Mouse (Mus musculus) brain, embryonic 18.5 days (tissue): Measurements from ENCODE around the gene Nt5c3b.

Source experiments
- DNase-seq: peaks from one replicate; pipeline ENCODE4 v3.0.0-alpha.2; 2012; ENCODE audit warnings: low read depth, low spot score

Nt5c3b gene

GRCm38 (mm10) chr11:100428612-100429199, 12.9 kb downstream of the Nt5c3b start:
- DNase-seq, result no peak

GRCm38 (mm10) chr11:100426820-100427219, 14.8 kb downstream of the Nt5c3b start:
- DNase-seq, result no peak

GRCm38 (mm10) chr11:100425851-100426250, 15.8 kb downstream of the Nt5c3b start:
- DNase-seq, result no peak

- DNase-seq, result no peak
These were observed 17.8 kb downstream of the Nt5c3b start for GRCm38 (mm10) chr11:100423836-100424235.

DNA sequence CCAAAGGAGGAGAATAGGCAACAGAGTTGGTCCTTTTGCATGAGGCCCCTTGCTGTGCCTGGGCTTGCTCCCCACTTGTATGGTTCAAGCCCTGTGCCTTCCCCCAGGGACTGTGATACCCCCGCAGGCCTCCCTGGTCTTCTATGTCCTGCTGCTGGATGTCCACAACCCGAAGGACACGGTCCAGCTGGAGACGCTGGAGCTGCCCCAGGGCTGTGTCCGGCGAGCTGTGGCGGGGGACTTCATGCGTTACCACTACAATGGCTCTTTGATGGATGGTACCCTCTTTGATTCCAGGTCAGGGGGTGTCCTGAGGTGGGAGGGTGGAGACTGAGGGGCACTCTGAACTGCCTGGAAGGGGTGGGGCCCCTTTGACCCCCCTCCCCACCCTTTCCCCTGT, 20.1 kb downstream of the Nt5c3b start:
- no peak for DNase-seq

GRCm38 (mm10) chr11:100414914-100415822, 26.4 kb downstream of the Nt5c3b start, which contains the start of gene Fkbp10:
Gene Fkbp10 (plus strand): TSS chr11:100415697.
- DNase-seq, result no peak

- DNase-seq, result no peak
These were observed 27.3 kb downstream of the Nt5c3b start, which contains the start of gene P3h4 for GRCm38 (mm10) chr11:100414021-100414913. Gene P3h4 (minus strand): TSS chr11:100414836.

DNA sequence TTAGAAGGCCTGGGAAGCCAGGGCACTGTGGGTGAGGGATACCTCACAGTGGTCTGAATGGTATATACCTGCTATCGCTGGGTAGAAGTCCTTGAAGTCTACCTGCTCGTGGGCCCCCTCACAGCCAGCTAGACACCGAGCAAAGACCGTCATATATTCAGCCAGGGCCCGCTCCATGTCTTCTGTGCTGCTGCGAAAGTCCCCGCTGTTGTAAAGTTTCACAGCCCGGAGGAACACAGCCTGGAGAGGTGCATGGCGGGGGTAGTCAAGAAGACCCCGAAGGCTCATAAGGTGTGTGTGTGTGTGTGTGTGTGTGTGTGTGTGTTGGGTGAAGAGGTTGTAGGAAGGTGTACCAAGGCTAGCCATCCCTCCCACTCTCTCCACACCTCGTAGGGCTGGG, 28.1 kb downstream of the Nt5c3b start:
- no peak for DNase-seq

- DNase-seq, result no peak
These were observed 29.9 kb downstream of the Nt5c3b start for GRCm38 (mm10) chr11:100411736-100412135.

DNA sequence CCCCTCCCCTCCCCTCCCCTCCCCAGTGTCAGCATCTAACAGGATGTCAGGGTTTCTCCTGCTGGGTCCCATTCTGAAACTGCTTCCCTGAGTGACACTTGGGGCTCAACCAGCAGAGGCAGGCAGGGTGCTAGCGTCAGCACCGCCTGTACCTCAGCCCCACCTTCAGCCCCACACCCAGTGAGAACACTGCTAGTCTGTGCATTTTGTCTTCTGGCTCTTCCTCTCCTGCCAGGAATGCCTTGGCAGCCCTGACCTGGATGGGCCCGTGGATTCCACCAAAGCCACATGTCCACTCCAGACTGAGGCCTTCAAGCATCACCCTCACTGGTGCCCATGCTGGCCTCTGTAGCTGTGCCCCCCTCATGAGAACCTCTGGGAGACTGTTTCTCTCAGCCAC, 31.9 kb downstream of the Nt5c3b start:
- DNase-seq, result no peak

DNA sequence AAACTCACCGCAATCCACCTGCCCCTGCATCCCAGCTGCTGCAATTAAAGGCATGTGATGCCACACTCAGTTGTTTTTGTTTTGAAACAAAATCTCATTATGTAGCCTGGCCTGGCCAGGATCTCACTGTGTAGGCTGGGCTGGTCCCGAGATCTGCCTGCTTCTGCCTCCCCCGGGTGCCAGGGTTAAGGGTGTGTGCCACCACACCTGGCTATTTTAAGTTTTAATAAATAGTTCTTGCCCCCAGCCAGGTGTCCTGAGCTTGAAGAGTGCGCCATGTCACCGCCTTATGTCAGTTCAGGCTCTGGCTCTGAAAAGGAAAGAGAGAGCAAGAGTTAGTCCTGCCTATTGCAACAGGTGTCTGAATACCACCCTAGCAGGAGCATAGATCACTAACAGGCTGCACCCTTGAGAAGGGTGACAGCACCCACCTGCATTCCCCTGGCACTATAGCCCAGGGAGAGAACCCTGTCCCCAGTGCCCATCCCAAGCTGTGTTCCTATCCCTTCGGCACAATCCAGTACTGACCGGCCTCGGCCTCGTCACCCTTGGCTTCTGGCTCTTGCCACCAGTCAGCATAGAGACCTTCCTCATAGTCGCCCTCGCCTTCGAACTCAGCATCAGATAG, 32.7 kb downstream of the Nt5c3b start:
- no peak for DNase-seq

DNA sequence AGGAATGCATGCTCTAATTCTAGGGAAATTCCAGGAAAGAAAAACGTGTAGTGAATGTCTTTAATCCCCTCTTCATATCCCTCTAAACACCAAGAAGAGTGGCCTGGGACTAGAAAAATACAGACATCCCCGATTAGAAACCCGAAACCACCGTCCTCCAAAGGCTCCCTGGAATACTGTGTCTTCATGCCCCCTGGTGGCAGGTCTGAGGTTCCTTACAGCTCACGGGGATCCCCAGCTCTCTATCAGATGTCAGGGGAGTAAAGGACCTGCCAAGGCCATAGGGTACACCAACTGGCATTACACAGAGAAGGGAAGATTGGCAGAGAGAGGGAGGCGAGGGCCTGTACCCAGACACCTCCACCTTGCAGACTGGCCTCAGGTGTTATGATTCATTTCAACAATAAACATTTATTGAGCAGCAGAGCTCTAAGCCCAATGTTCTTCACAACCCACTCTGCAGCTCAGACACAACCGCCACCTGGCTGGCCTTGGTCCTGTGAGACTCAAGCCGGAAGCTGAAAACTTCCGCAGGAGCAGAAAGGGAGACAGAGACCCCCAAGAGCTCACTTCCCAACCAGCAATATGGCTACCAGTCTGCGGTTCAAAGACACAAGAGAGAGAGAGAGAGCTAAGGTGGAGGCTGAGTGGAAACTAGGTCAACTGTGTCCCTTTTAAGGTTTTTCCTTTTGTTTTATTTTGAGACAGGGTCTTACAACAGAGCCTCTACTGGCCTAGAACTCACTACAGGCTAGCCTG, 33.4 kb downstream of the Nt5c3b start:
- no peak for DNase-seq

DNA sequence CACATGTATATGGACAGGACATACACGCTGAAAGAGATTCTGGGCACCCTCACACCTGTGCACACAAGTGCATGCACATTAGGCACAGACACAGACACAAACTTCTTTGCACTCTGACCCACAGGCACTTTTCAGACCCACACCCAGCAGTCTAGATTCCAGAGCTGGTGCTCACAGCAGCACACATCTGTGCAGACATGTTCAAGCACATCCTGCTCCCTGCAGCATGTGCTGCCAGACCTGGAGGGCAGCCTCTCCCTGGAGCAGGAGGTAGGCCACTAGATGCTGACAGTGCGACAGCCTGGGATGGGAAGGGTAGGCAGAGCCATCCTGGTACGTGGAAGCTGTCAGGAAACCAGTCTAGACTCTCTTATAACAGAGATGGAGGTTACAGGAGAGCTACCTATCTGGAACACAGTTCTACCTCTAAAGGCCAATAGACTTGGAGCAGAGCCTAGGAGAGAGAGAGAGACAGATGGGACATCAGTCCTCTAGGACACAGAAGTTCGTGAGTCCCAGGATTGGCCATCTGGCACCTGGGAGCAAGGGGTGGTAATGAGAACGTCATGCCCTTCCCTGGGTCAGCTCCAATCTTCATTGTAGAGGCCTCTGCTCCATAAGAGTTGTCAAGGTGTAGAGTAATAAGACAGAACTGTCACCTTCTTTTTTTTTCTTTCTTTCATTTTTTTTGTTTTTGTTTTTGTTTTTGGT, 34.5 kb downstream of the Nt5c3b start:
- DNase-seq, result no peak

DNA sequence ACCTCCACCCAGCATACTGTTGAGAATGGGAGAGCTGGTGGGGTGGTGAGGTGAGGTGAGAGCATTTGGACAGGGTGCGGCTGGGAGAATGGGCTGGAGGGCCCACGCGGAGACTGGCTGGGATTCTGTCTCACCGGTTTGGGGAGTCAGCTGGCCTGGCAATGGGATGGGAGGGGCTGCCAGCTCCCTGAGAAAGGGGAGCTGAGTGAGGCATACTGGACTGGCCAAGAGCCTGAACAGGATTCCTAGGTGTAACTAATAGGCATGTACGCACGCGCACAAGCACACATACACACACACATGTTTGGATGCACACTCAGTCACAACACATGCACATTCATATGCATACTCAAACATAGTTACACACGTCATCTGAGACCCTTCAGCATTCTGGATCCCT, 35.3 kb downstream of the Nt5c3b start:
- DNase-seq, result no peak

DNA sequence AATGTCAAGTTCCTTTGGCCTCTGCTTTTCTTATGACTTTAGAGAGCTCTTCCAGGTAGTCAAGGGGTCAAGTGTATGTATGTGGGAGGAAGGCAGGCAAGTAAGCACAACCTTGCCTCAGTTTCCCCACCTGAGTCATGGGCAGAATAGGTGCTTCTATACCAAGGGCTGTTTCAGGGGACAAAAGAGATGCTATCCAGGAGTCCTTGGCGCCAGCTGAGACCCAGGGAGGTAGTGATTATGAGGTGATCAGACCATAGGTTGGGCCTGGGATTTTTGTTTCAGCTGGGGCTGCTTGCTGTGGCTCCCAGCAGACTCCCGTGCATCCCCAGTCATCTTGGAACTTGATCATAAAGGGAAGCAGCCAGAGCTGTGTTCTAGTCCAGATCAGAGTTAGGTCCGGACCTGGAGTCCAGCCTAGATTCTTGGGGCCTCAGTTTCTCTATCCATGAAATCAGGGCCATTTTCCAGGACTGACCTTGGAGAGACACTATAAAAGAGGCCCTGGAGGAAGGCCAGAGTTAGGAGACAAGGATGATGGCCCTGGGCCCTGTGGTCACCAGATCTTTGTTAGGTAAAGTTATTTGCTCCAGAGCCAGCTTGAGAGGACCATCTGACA, 37.0 kb downstream of the Nt5c3b start:
- DNase-seq, result no peak

DNA sequence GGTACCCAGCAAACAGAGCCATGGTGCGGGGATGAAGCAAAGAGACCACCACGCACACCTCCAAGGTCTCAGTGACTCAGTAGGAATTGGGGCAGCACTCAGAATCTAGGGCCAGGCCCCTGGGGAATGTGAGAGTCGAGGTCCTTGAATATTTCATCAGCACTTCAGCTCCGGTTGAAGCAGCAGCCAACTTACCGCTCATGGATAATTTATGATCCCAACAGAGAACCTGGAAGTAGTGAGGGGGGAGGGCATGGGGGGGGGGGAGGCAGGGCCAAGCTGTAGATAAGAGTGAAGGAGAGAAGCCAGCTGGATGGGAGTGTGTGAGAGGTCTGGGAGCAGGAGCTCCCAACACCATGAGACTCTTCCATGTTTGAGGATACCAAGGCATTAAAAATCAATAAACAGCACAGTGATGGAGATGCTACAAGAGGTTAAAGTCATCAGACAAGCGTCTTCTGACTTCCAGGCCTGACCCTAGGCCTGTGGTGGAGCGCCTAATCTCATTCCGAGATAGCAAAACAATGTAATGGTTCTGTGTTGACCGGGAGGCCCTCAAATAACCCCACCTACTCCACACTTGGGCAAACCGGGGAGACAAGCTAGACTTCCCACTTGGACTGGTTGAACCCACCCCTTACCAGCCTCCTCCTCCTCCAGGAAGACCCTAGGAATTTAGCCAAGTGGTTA, 38.0 kb downstream of the Nt5c3b start:
- DNase-seq, result no peak

- DNase-seq, result no peak
These were observed 38.9 kb downstream of the Nt5c3b start for GRCm38 (mm10) chr11:100402682-100403081.

GRCm38 (mm10) chr11:100402240-100402639, 39.4 kb downstream of the Nt5c3b start:
- DNase-seq, result no peak

- no peak for DNase-seq
These were observed 40.8 kb downstream of the Nt5c3b start for GRCm38 (mm10) chr11:100400842-100401241.
